Mouse (Mus musculus) embryonic fibroblast, embryonic 13.5 days (primary cell): Measurements from ENCODE around the gene Cmbl.

Experiments used
- CTCF ChIP-seq: IDR thresholded peaks from 2 replicates; pipeline ENCODE4 v1.5.1; 2011; ENCODE audit warnings: mild to moderate bottlenecking, control low read depth, low read length, moderate library complexity, borderline replicate concordance; ENCODE audit not compliant: insufficient read depth
- POLR2A ChIP-seq: IDR thresholded peaks from 2 replicates; pipeline ENCODE4 v1.6.1; 2011; ENCODE audit warnings: low read depth, mild to moderate bottlenecking, control low read depth, low read length, moderate library complexity

DNA sequence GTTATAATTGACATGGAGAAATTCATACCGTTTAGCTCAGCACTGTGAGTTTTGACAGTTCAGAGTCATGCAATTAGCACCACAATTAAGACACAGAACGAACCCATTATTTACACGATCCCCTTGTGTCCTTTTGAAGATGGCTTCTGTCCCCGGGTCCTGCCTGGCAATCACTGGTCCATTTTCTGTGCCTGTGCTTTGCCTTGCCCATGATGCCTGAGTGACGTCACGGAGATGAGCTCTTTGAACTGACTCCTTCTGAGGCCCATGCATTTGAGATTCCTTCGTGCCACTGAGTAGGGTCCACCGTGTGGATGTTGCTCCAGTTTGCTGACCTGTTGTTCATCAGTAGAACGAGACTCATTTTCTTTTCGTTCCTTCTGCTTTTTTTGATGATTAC, 63.0 kb downstream of the Cmbl start:
- TF ChIP-seq CTCF (no peak), POLR2A (no peak)
